Mouse (Mus musculus) CH12.LX (cell line): ENCODE data around the gene Olfr1395.

Source experiments
- BHLHE40 ChIP-seq: IDR thresholded peaks from 2 replicates; pipeline ENCODE4 v1.6.1; 2011; ENCODE audit warnings: mild to moderate bottlenecking, low read depth, low read length, improper control_type of control experiment
- CTCF ChIP-seq, 2 experiments: IDR thresholded peaks in 1 of 2; conservative IDR thresholded peaks in 1 of 2; 2 replicates each; pipeline ENCODE4 v1.5.1; 2011 to 2012; ENCODE audit warnings: low read depth in 2 of 2, low read length in 2 of 2, improper control_type of control experiment in 1 of 2, inconsistent platforms in 1 of 2, mild to moderate bottlenecking in 1 of 2, moderate library complexity in 1 of 2
- EP300 ChIP-seq: IDR thresholded peaks from 2 replicates; pipeline ENCODE4 v1.6.1; 2011; ENCODE audit warnings: low read length, improper control_type of control experiment
- NELFE ChIP-seq: IDR thresholded peaks from 2 replicates; pipeline ENCODE4 v1.6.1; 2011; ENCODE audit warnings: low read depth, low read length, improper control_type of control experiment
- NRF1 ChIP-seq: IDR thresholded peaks from 2 replicates; pipeline ENCODE4 v1.6.1; 2014; ENCODE audit warnings: low read depth, mild to moderate bottlenecking, inconsistent platforms, low read length, improper control_type of control experiment, moderate library complexity
- POLR2A ChIP-seq: IDR thresholded peaks from 2 replicates; pipeline ENCODE4 v1.6.1; 2011; ENCODE audit warnings: low read depth, mild to moderate bottlenecking, improper control_type of control experiment, low read length
- RAD21 ChIP-seq: IDR thresholded peaks from 2 replicates; pipeline ENCODE4 v1.6.1; 2011; ENCODE audit warnings: low read depth, mild to moderate bottlenecking, low read length, improper control_type of control experiment, moderate library complexity
- TBP ChIP-seq: conservative IDR thresholded peaks from 2 replicates; pipeline ENCODE4 v1.6.1; 2011; ENCODE audit warnings: low read depth, low read length, improper control_type of control experiment
- TCF12 ChIP-seq: IDR thresholded peaks from 2 replicates; pipeline ENCODE4 v1.6.1; 2014; ENCODE audit warnings: low read depth, mild to moderate bottlenecking, inconsistent platforms, low read length, improper control_type of control experiment
- ZKSCAN1 ChIP-seq: IDR thresholded peaks from 2 replicates; pipeline ENCODE4 v1.6.1; 2012; ENCODE audit warnings: low read depth, inconsistent platforms, low read length, improper control_type of control experiment, borderline replicate concordance

DNA sequence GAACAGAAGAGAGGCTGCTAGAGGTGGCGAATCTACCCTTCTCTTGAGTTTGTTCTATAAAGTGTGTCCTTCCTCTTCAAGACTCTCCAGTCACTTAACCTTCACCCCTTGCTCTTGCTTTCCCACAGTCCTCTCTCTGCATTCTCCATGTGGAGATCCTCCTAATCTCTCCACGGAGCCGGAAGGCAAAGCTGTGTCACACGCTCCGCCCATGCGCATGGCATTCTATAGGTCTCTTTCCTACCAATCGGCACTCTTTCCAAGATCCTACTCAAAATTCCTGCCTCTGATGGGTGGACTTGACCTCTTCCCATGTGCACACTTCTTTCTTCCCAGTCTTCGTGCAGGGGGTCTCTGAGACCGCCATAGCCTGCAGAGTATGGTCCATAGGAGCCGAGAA lies 45.6 kb downstream of the Olfr1395 start:
- TF ChIP-seq TBP (no peak), EP300 (no peak), POLR2A (no peak), CTCF (conservative IDR thresholded peaks at IDR 0.05 in 1 of 2, IDR thresholded peaks at IDR 0.05 in 1 of 2; ENCODE audit: low read depth in 2 of 2, low read length in 2 of 2) (no peak), BHLHE40 (no peak), NELFE (no peak), ZKSCAN1 (no peak), TCF12 (no peak), RAD21 (no peak), NRF1 (no peak)
